Mouse (Mus musculus): ENCODE data around the gene Tmem185a. TPM values are rescaled to one million over a fixed set of nuclear protein-coding genes. Genes with fewer than 3 reads are reported as not detected.
"Not testable (repeated sequence)": the region's sequence is repeated elsewhere in the genome, so short reads cannot be mapped to it uniquely, and the experiment has no call there.

The Tmem185a gene
- total RNA-seq (2015) (27.6 and 31.3 TPM in 2 replicates), total RNA-seq (2017) (7.0 and 8.8 TPM in 2 replicates)

DNA sequence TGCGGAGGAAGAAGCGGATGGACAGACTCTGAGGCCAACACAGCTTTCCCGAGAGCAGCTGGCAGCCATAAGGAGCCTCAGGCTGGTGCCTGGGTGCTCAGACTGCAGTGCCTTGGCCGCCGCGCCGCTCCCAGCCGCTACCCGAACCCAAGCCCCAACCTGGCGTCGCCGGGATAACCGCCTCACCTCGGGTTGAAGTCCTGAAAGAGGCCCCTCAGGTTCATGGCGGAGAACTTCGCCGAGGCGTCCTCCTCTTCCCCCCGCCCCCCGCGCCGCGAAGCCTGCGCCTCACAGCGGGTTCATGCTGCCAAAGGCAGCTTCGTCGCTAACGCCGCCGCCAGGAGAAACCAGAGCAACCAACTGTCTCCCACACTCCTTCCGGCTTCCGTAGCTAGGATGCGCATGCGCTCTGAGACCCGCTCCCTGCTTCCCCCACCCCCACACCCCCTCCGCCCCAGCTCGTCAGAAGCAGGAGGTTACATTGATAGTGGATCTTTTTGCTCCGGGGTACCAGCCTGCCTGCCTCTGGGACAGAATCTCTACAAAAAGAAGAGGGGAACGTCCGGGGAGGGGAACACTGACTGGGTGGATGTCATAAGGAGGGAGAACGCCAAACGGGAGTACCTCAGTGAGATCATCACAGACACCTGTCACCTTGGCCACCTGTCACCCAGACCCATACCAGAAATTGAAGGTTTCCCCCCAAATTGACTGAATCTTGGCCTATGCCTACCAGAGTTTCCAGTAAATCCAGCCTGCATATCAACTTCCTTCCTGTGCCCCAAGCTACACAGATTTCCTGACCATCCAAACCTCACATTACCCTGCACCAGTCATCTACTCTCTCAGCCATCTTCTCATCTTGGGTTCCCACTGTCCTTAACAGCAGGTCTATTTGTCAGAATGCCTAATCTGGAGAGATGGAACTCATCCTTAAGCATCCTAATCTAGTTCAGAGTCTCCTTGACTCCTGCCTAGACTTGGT lies at the start of gene Tmem185a:
Gene Tmem185a, minus strand, starts transcription at position 389 of the 985 bp plus-strand sequence.
- peak; percentile 95 for ATAC-seq (ENCODE audit: poor library complexity, severe bottlenecking)

- peak; percentile 70 for ATAC-seq (ENCODE audit: poor library complexity, severe bottlenecking)
Measured at GRCm38 (mm10) chrX:70514413-70514812, 37.4 kb upstream of the Tmem185a start.

DNA sequence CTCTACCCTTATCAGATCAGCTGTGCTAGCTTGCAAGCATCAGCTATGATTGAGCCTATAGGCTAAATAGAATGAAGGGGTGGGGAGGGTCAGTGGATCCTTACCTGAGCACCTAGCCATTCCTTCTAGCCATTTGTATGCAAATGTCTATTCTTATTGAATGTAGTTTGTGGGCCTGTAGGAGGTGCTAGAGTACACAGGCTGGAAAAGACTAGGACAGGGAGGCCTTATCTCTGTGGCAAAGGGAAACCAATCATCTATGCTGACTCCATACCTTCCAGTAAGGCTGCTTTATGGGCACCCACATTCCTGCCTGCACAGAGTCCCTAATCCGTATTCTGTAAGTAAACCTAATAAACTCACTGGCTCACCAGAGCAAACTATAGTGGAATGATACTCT lies 10.3 kb upstream of the Tmem185a start:
- ATAC-seq (ENCODE audit: poor library complexity, severe bottlenecking) = not testable (repeated sequence)

GRCm38 (mm10) chrX:70482154-70482553 lies 5.2 kb upstream of the Tmem185a start:
- ATAC-seq (ENCODE audit: poor library complexity, severe bottlenecking) = no peak

GRCm38 (mm10) chrX:70478701-70479100 lies 1.7 kb upstream of the Tmem185a start:
- no peak for ATAC-seq (ENCODE audit: poor library complexity, severe bottlenecking)

DNA sequence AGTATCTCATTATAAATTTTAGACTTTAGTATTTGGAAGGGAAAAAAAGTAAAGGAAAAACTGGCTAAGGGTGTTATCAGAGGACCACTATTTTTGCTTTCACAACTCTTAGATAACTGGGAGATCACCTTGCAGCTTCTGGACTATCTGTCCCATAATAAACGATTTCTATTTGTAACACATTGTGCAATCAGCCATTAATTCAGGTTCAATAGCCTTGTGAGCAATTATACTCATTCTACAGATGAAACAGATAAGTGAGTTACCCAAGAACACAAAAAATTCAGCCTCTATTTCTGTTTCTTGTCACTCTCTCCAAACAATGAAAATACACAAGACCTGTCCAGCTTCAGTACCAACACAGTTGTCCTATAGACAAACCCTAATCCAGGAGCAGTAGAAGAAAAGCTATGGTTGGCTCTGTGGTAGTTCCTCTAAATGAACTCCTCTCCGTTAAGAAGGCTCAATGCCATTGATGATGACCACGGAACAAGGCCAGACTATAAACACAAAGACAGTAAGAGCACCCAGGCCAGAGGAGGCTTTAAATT lies 1.7 kb downstream of the Tmem185a start:
- ATAC-seq (ENCODE audit: poor library complexity, severe bottlenecking) = no peak

GRCm38 (mm10) chrX:70466897-70467296 lies 10.1 kb downstream of the Tmem185a start:
- ATAC-seq (ENCODE audit: poor library complexity, severe bottlenecking) = no peak

- ATAC-seq (ENCODE audit: poor library complexity, severe bottlenecking) = no peak
Measured at GRCm38 (mm10) chrX:70465489-70465888, 11.5 kb downstream of the Tmem185a start.

DNA sequence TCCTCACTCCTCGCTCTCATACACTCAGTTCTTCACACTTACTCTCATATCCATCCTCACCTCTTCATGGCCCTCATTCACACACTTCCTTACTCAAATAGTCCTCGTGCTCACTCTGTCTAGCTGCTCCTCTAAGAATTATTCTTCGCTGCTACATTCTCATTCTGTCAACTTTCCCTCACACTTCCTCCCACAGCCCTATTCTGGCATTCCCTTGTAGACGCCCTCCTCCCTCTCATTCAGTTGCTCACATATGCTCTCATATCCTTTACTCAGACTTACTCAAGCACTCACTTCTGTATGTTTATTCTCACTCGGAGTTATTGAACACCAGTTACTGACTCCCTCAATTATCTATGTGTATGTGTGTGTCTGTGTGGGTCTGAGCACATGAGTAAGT lies 13.4 kb downstream of the Tmem185a start:
- no peak for ATAC-seq (ENCODE audit: poor library complexity, severe bottlenecking)

DNA sequence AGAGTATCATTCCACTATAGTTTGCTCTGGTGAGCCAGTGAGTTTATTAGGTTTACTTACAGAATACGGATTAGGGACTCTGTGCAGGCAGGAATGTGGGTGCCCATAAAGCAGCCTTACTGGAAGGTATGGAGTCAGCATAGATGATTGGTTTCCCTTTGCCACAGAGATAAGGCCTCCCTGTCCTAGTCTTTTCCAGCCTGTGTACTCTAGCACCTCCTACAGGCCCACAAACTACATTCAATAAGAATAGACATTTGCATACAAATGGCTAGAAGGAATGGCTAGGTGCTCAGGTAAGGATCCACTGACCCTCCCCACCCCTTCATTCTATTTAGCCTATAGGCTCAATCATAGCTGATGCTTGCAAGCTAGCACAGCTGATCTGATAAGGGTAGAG lies 24.6 kb downstream of the Tmem185a start:
- not testable (repeated sequence) for ATAC-seq (ENCODE audit: poor library complexity, severe bottlenecking)

DNA sequence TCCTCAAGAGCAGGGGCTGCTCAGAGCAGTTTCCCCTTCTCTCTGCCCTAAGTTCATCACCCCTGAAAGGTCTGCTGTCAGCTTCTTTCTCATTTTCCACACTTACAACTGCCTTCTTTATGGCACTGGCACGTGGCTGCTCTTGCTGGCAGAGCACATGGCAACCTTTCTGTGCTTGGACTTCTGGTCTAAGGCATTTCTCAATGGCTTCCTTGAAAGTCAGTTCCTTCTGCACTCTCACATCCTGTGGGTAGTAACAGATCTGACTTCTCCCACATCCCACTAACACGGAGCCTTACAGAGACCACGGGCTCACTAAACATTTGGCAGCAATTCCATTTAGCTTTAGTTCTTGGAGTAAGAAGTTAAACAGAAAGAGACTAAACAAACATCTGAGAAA lies 51.5 kb downstream of the Tmem185a start:
- peak; percentile 69 for ATAC-seq (ENCODE audit: poor library complexity, severe bottlenecking)

Other genes starting within 250 kb of the Tmem185a start
- 69.2 and 77.5 TPM in 2 replicates for gene Ids, start 112.1 kb downstream of the Tmem185a start, total RNA-seq (2015)
- gene Ids, start 112.1 kb downstream of the Tmem185a start, total RNA-seq (2017) = 14.3 and 19.0 TPM in 2 replicates
- 12.6 and 18.5 TPM in 2 replicates for gene 1110012L19Rik, start 91.3 kb downstream of the Tmem185a start, total RNA-seq (2015)
- 22.1 and 25.7 TPM in 2 replicates for gene 1110012L19Rik, start 91.3 kb downstream of the Tmem185a start, total RNA-seq (2017)

Measured in megakaryocyte, adult 5-6 weeks (primary cell).